Mouse (Mus musculus) CD4-positive, CD25-positive, alpha-beta regulatory T cell, adult 4 months (primary cell): ENCODE results near the gene Krtap1-5. TPM values are rescaled to one million over a fixed set of nuclear protein-coding genes. Genes with fewer than 3 reads are reported as not detected.

ENCODE experiments used
- ATAC-seq: one replicate; pipeline ENCODE4 v1.8.0; 2017
- polyA plus RNA-seq, 2 experiments: library from polyadenylated mRNA; unstranded; fragments of 100-300 nt; shearing (Covaris generic); gene quantifications; one replicate each; pipeline ENCODE4 v1.2.1; 2017

Krtap1-5 gene
- polyA plus RNA-seq, 2 experiments from 2014 or later: not detected

DNA sequence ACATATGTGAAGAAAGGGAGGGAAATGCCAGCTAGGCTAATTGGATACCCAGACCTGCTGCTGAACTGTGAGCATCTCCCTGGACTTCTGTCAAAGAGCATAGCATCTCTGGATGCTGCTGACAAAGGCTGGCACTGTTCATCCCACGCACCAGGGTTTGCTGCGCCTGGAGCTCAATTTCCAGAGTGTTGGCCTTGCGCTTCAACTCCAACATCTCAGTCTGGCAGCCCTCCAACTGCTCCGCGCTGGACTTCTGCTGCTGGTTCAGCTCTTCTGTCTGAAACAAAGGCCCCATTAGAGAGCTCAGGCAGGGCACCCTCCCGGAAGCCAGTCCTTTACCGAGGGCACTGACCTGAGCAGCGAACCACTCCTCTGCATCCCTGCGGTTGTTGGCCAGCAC, 41.1 kb downstream of the Krtap1-5 start:
- ATAC-seq: no peak

Other genes starting within 250 kb of the Krtap1-5 start
- not detected for gene Krt26, start 243.1 kb downstream of the Krtap1-5 start, polyA plus RNA-seq
- not detected for gene Krt27, start 229.9 kb downstream of the Krtap1-5 start, polyA plus RNA-seq
- not detected for gene Krt28, start 206.1 kb downstream of the Krtap1-5 start, polyA plus RNA-seq
- 1 to 10 TPM; 8.8 to 9.7 TPM for gene Krt10, start 191.7 kb downstream of the Krtap1-5 start, polyA plus RNA-seq
- not detected for gene Krt12, start 158.8 kb downstream of the Krtap1-5 start, polyA plus RNA-seq
- not detected for gene Krt20, start 142.9 kb downstream of the Krtap1-5 start, polyA plus RNA-seq
- gene Krt23, start 87.9 kb downstream of the Krtap1-5 start, polyA plus RNA-seq: not detected
- not detected for gene Krt39, start 59.7 kb downstream of the Krtap1-5 start, polyA plus RNA-seq
- not detected for gene Krt40, start 37.9 kb downstream of the Krtap1-5 start, polyA plus RNA-seq
- gene Krtap3-3, start 30.2 kb downstream of the Krtap1-5 start, polyA plus RNA-seq: not detected
- gene Krtap3-2, start 24.2 kb downstream of the Krtap1-5 start, polyA plus RNA-seq: not detected
- gene Gm11939, start 21.6 kb downstream of the Krtap1-5 start, polyA plus RNA-seq: not detected
- not detected for gene Krtap3-1, start 14.4 kb downstream of the Krtap1-5 start, polyA plus RNA-seq
- not detected for gene Krtap1-4, start 2.6 kb upstream of the Krtap1-5 start, polyA plus RNA-seq
- not detected for gene Krtap1-3, start 10.3 kb upstream of the Krtap1-5 start, polyA plus RNA-seq
- not detected for gene Krtap9-3, start 17.1 kb upstream of the Krtap1-5 start, polyA plus RNA-seq
- not detected for gene Gm11938, start 22.3 kb upstream of the Krtap1-5 start, polyA plus RNA-seq
- gene Gm11937, start 29.2 kb upstream of the Krtap1-5 start, polyA plus RNA-seq: not detected
- not detected for gene Krtap2-4, start 33.8 kb upstream of the Krtap1-5 start, polyA plus RNA-seq
- gene Gm11562, start 39.4 kb upstream of the Krtap1-5 start, polyA plus RNA-seq: not detected
- not detected for gene Krtap4-1, start 47.2 kb upstream of the Krtap1-5 start, polyA plus RNA-seq
- gene Krtap4-2, start 54.1 kb upstream of the Krtap1-5 start, polyA plus RNA-seq: not detected
- gene Krtap4-7, start 63.1 kb upstream of the Krtap1-5 start, polyA plus RNA-seq: not detected
- not detected for gene Gm11555, start 69.2 kb upstream of the Krtap1-5 start, polyA plus RNA-seq
- gene Gm11563, start 77.9 kb upstream of the Krtap1-5 start, polyA plus RNA-seq: not detected
- gene Krtap4-6, start 84.9 kb upstream of the Krtap1-5 start, polyA plus RNA-seq: not detected
- gene Gm14190, start 109.7 kb upstream of the Krtap1-5 start, polyA plus RNA-seq: not detected
- gene Gm14180, start 153.3 kb upstream of the Krtap1-5 start, polyA plus RNA-seq: not detected
- not detected for gene Gm11595, start 191.9 kb upstream of the Krtap1-5 start, polyA plus RNA-seq
- gene Krtap4-8, start 199.7 kb upstream of the Krtap1-5 start, polyA plus RNA-seq: not detected
- not detected for gene Krtap4-9, start 204.2 kb upstream of the Krtap1-5 start, polyA plus RNA-seq
- not detected for gene Gm11596, start 212.5 kb upstream of the Krtap1-5 start, polyA plus RNA-seq
- gene Gm11569, start 217.9 kb upstream of the Krtap1-5 start, polyA plus RNA-seq: not detected
- not detected for gene Gm11554, start 223.4 kb upstream of the Krtap1-5 start, polyA plus RNA-seq
- not detected for gene Krtap4-13, start 228.9 kb upstream of the Krtap1-5 start, polyA plus RNA-seq
- not detected for gene Gm11564, start 234.7 kb upstream of the Krtap1-5 start, polyA plus RNA-seq